Mouse (Mus musculus) liver, adult (tissue): ENCODE measurements around the gene Mcur1.

Experiments used
- GATA4 ChIP-seq: IDR thresholded peaks from 2 replicates; pipeline ENCODE4 v1.6.1; 2014; ENCODE audit warnings: mild to moderate bottlenecking, low read length; ENCODE audit not compliant: insufficient replicate concordance

Gene Mcur1

GRCm38 (mm10) chr13:43559711-43560457 lies at the start of gene Mcur1:
Mcur1 (minus strand) TSS chr13:43560191.
- peak; percentile 10; the same call in 1 of the 2 replicates for TF ChIP-seq GATA4

GRCm38 (mm10) chr13:43608854-43609253 lies 48.9 kb upstream of the Mcur1 start:
- no peak for TF ChIP-seq GATA4

GRCm38 (mm10) chr13:43603042-43603441 lies 43.1 kb upstream of the Mcur1 start:
- no peak for TF ChIP-seq GATA4

- no peak for TF ChIP-seq GATA4
Observed at GRCm38 (mm10) chr13:43602440-43602839, 42.4 kb upstream of the Mcur1 start.

- no peak for TF ChIP-seq GATA4
Observed at GRCm38 (mm10) chr13:43600967-43601366, 41.0 kb upstream of the Mcur1 start.

GRCm38 (mm10) chr13:43595896-43596295 lies 35.9 kb upstream of the Mcur1 start:
- no peak for TF ChIP-seq GATA4

GRCm38 (mm10) chr13:43592681-43593068 lies 32.7 kb upstream of the Mcur1 start:
- no peak for TF ChIP-seq GATA4

GRCm38 (mm10) chr13:43591828-43592680 lies 32.1 kb upstream of the Mcur1 start:
- no peak for TF ChIP-seq GATA4

GRCm38 (mm10) chr13:43587844-43588840 lies 28.2 kb upstream of the Mcur1 start:
- no peak for TF ChIP-seq GATA4

GRCm38 (mm10) chr13:43586966-43587365 lies 27.0 kb upstream of the Mcur1 start:
- TF ChIP-seq GATA4: no peak

- no peak for TF ChIP-seq GATA4
Observed at GRCm38 (mm10) chr13:43585335-43585734, 25.3 kb upstream of the Mcur1 start.

- TF ChIP-seq GATA4: no peak
Observed at GRCm38 (mm10) chr13:43583504-43583903, 23.5 kb upstream of the Mcur1 start.

GRCm38 (mm10) chr13:43582961-43583360 lies 23.0 kb upstream of the Mcur1 start:
- TF ChIP-seq GATA4: no peak

GRCm38 (mm10) chr13:43580661-43581060 lies 20.7 kb upstream of the Mcur1 start:
- no peak for TF ChIP-seq GATA4

GRCm38 (mm10) chr13:43579740-43580139 lies 19.7 kb upstream of the Mcur1 start:
- TF ChIP-seq GATA4: no peak

GRCm38 (mm10) chr13:43577766-43578165 lies 17.8 kb upstream of the Mcur1 start:
- no peak for TF ChIP-seq GATA4

- no peak for TF ChIP-seq GATA4
Observed at GRCm38 (mm10) chr13:43577254-43577653, 17.3 kb upstream of the Mcur1 start.
